Mouse (Mus musculus): ENCODE data around the gene Olfr522. TPM values are rescaled to one million over a fixed set of nuclear protein-coding genes. Genes with fewer than 3 reads are reported as not detected.

The Olfr522 gene
- polyA plus RNA-seq, 1 experiment from 2014 or later: not detected

- Histone ChIP-seq H3K4me3 (ENCODE audit: low read length) (no peak overlapping the region), H3K9ac (ENCODE audit: low read depth, low read length) (no peak overlapping the region), H3K27me3 (ENCODE audit: control insufficient read depth, insufficient read depth, low read length) (no peaks in the 10 kb centered on the region), H3K4me1 (ENCODE audit: control insufficient read depth, insufficient read depth, low read length) (no peaks in the 10 kb centered on the region), H3K4me2 (replicated peaks; ENCODE audit: low read depth, low read length) (no peak overlapping the region), H3K9me3 (ENCODE audit: control insufficient read depth, low read length) (no peaks in the 10 kb centered on the region), H3K36me3 (ENCODE audit: control insufficient read depth, insufficient read depth, low read length) (no peaks in the 10 kb centered on the region), H3K27ac (ENCODE audit: low read depth, low read length) (no peak overlapping the region)
- ATAC-seq (ENCODE audit: low FRiP score, low TSS enrichment): no peak
- WGBS: 62% methylated on average over 2 of the region's 2 CpGs
Measured at GRCm38 (mm10) chr7:140192445-140192844, 27.9 kb upstream of the Olfr522 start.

- Histone ChIP-seq H3K4me2 (replicated peaks; ENCODE audit: low read depth, low read length) (no peak overlapping the region), H3K36me3 (ENCODE audit: control insufficient read depth, insufficient read depth, low read length) (no peaks in the 10 kb centered on the region), H3K9ac (ENCODE audit: low read depth, low read length) (no peak overlapping the region), H3K27ac (ENCODE audit: low read depth, low read length) (no peak overlapping the region), H3K27me3 (ENCODE audit: control insufficient read depth, insufficient read depth, low read length) (no peaks in the 10 kb centered on the region), H3K9me3 (ENCODE audit: control insufficient read depth, low read length) (no peaks in the 10 kb centered on the region), H3K4me1 (ENCODE audit: control insufficient read depth, insufficient read depth, low read length) (no peaks in the 10 kb centered on the region), H3K4me3 (ENCODE audit: low read length) (no peak overlapping the region)
- ATAC-seq (ENCODE audit: low FRiP score, low TSS enrichment): no peak
- 88% methylated on average over 1 of the region's 1 CpGs for WGBS
Measured at GRCm38 (mm10) chr7:140190435-140190834, 25.9 kb upstream of the Olfr522 start.

GRCm38 (mm10) chr7:140188391-140189328 lies 24.1 kb upstream of the Olfr522 start:
- WGBS: 67% methylated on average over 4 of the region's 4 CpGs
- no peaks in the 10 kb centered on the region for H3K9me3 ChIP-seq (ENCODE audit: control insufficient read depth, low read length)
- no peak overlapping the region for H3K9ac ChIP-seq (ENCODE audit: low read depth, low read length)
- no peak for ATAC-seq (ENCODE audit: low FRiP score, low TSS enrichment)
- no peak overlapping the region for H3K27ac ChIP-seq (ENCODE audit: low read depth, low read length)
- no peaks in the 10 kb centered on the region for H3K27me3 ChIP-seq (ENCODE audit: control insufficient read depth, insufficient read depth, low read length)
- no peak overlapping the region for H3K4me3 ChIP-seq (ENCODE audit: low read length)
- H3K36me3 ChIP-seq (ENCODE audit: control insufficient read depth, insufficient read depth, low read length): no peaks in the 10 kb centered on the region
- H3K4me2 ChIP-seq (replicated peaks; ENCODE audit: low read depth, low read length): no peak overlapping the region
- no peaks in the 10 kb centered on the region for H3K4me1 ChIP-seq (ENCODE audit: control insufficient read depth, insufficient read depth, low read length)

- H3K36me3 ChIP-seq (ENCODE audit: control insufficient read depth, insufficient read depth, low read length): no peaks in the 10 kb centered on the region
- no peak overlapping the region for H3K4me3 ChIP-seq (ENCODE audit: low read length)
- no peaks in the 10 kb centered on the region for H3K27me3 ChIP-seq (ENCODE audit: control insufficient read depth, insufficient read depth, low read length)
- H3K9ac ChIP-seq (ENCODE audit: low read depth, low read length): no peak overlapping the region
- H3K9me3 ChIP-seq (ENCODE audit: control insufficient read depth, low read length): no peaks in the 10 kb centered on the region
- WGBS: 83% methylated on average over 7 of the region's 7 CpGs
- H3K4me2 ChIP-seq (replicated peaks; ENCODE audit: low read depth, low read length): no peak overlapping the region
- H3K27ac ChIP-seq (ENCODE audit: low read depth, low read length): no peak overlapping the region
- no peaks in the 10 kb centered on the region for H3K4me1 ChIP-seq (ENCODE audit: control insufficient read depth, insufficient read depth, low read length)
- no peak for ATAC-seq (ENCODE audit: low FRiP score, low TSS enrichment)
Measured at GRCm38 (mm10) chr7:140187721-140188390, 23.3 kb upstream of the Olfr522 start.

- Histone ChIP-seq H3K4me3 (ENCODE audit: low read length) (no peak overlapping the region), H3K27ac (ENCODE audit: low read depth, low read length) (no peak overlapping the region), H3K27me3 (ENCODE audit: control insufficient read depth, insufficient read depth, low read length) (no peaks in the 10 kb centered on the region), H3K9me3 (ENCODE audit: control insufficient read depth, low read length) (no peaks in the 10 kb centered on the region), H3K4me2 (replicated peaks; ENCODE audit: low read depth, low read length) (no peak overlapping the region), H3K4me1 (ENCODE audit: control insufficient read depth, insufficient read depth, low read length) (no peaks in the 10 kb centered on the region), H3K9ac (ENCODE audit: low read depth, low read length) (no peak overlapping the region), H3K36me3 (ENCODE audit: control insufficient read depth, insufficient read depth, low read length) (no peaks in the 10 kb centered on the region)
- ATAC-seq (ENCODE audit: low FRiP score, low TSS enrichment): no peak
- 68% methylated on average over 18 of the region's 18 CpGs for WGBS
Measured at GRCm38 (mm10) chr7:140186646-140187620, 22.4 kb upstream of the Olfr522 start.

GRCm38 (mm10) chr7:140184206-140184605 lies 19.6 kb upstream of the Olfr522 start:
- ATAC-seq (ENCODE audit: low FRiP score, low TSS enrichment): no peak
- H3K27ac ChIP-seq (ENCODE audit: low read depth, low read length): no peak overlapping the region
- H3K9me3 ChIP-seq (ENCODE audit: control insufficient read depth, low read length): no peaks in the 10 kb centered on the region
- WGBS: 82% methylated on average over 4 of the region's 4 CpGs
- no peaks in the 10 kb centered on the region for H3K27me3 ChIP-seq (ENCODE audit: control insufficient read depth, insufficient read depth, low read length)
- no peaks in the 10 kb centered on the region for H3K36me3 ChIP-seq (ENCODE audit: control insufficient read depth, insufficient read depth, low read length)
- no peaks in the 10 kb centered on the region for H3K4me1 ChIP-seq (ENCODE audit: control insufficient read depth, insufficient read depth, low read length)
- H3K9ac ChIP-seq (ENCODE audit: low read depth, low read length): no peak overlapping the region
- no peak overlapping the region for H3K4me3 ChIP-seq (ENCODE audit: low read length)
- no peak overlapping the region for H3K4me2 ChIP-seq (replicated peaks; ENCODE audit: low read depth, low read length)

GRCm38 (mm10) chr7:140180692-140181091 lies 16.1 kb upstream of the Olfr522 start:
- no peak overlapping the region for H3K27ac ChIP-seq (ENCODE audit: low read depth, low read length)
- no peak for ATAC-seq (ENCODE audit: low FRiP score, low TSS enrichment)
- no peaks in the 10 kb centered on the region for H3K4me1 ChIP-seq (ENCODE audit: control insufficient read depth, insufficient read depth, low read length)
- WGBS: 65% methylated on average over 2 of the region's 2 CpGs
- no peak overlapping the region for H3K9ac ChIP-seq (ENCODE audit: low read depth, low read length)
- no peaks in the 10 kb centered on the region for H3K27me3 ChIP-seq (ENCODE audit: control insufficient read depth, insufficient read depth, low read length)
- no peak overlapping the region for H3K4me2 ChIP-seq (replicated peaks; ENCODE audit: low read depth, low read length)
- H3K9me3 ChIP-seq (ENCODE audit: control insufficient read depth, low read length): no peaks in the 10 kb centered on the region
- no peaks in the 10 kb centered on the region for H3K36me3 ChIP-seq (ENCODE audit: control insufficient read depth, insufficient read depth, low read length)
- no peak overlapping the region for H3K4me3 ChIP-seq (ENCODE audit: low read length)

GRCm38 (mm10) chr7:140179176-140179575 lies 14.6 kb upstream of the Olfr522 start:
- 85% methylated on average over 2 of the region's 2 CpGs for WGBS
- Histone ChIP-seq H3K36me3 (ENCODE audit: control insufficient read depth, insufficient read depth, low read length) (no peaks in the 10 kb centered on the region), H3K4me1 (ENCODE audit: control insufficient read depth, insufficient read depth, low read length) (no peaks in the 10 kb centered on the region), H3K27me3 (ENCODE audit: control insufficient read depth, insufficient read depth, low read length) (no peaks in the 10 kb centered on the region), H3K4me3 (ENCODE audit: low read length) (no peak overlapping the region), H3K9ac (ENCODE audit: low read depth, low read length) (no peak overlapping the region), H3K9me3 (ENCODE audit: control insufficient read depth, low read length) (no peaks in the 10 kb centered on the region), H3K4me2 (replicated peaks; ENCODE audit: low read depth, low read length) (no peak overlapping the region), H3K27ac (ENCODE audit: low read depth, low read length) (no peak overlapping the region)
- ATAC-seq (ENCODE audit: low FRiP score, low TSS enrichment): no peak
